Mouse (Mus musculus): ENCODE data around the gene Ankrd40.

The Ankrd40 gene

DNA sequence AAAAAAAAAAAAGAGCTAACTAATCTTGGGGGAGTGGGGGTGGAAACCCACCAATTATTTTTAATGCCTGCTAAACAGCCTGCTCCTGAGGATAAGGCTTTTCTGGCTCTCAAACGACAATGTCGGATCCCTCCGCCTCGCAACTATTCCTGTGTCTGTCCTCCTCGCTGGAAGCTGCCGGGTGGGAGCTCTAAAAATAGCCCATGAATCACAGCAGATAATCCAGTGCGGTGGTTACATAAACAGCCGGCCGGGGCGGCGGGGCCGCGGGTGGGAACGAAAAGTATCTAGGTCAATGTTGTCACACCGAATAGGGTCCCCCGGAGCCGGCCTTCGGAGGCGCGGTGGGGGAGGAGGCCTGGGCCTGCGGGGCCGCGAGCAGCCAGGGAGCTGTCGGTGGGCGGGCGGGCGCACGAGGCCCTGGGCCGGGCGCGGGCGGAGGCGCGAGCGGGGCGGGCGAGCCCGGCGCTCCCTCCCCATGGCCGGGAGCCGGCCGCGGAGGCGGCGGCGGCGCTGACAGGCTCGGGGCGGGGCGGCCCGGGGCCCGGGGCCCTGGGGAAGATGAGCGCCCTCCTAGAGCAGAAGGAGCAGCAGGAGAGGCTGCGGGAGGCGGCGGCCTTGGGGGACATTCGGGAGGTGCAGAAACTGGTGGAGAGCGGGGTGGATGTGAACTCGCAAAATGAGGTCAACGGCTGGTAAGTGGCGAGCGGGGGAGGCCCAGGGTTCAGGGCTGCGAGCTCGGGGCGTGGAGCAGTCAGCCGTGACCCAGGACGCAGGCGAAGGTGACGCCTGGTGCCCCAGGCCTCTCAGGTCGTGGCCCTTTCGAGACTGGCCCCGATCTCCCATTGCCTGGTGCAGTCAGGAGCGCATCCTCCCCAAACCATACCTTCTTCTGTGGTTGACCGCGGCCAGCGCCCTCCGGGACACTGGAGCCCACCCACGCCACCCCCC, at the start of gene Ankrd40:
TSS of gene Ankrd40 (plus strand) at position 309 of the 951 bp plus-strand sequence.
- peak; percentile 95 for DNase-seq

DNA sequence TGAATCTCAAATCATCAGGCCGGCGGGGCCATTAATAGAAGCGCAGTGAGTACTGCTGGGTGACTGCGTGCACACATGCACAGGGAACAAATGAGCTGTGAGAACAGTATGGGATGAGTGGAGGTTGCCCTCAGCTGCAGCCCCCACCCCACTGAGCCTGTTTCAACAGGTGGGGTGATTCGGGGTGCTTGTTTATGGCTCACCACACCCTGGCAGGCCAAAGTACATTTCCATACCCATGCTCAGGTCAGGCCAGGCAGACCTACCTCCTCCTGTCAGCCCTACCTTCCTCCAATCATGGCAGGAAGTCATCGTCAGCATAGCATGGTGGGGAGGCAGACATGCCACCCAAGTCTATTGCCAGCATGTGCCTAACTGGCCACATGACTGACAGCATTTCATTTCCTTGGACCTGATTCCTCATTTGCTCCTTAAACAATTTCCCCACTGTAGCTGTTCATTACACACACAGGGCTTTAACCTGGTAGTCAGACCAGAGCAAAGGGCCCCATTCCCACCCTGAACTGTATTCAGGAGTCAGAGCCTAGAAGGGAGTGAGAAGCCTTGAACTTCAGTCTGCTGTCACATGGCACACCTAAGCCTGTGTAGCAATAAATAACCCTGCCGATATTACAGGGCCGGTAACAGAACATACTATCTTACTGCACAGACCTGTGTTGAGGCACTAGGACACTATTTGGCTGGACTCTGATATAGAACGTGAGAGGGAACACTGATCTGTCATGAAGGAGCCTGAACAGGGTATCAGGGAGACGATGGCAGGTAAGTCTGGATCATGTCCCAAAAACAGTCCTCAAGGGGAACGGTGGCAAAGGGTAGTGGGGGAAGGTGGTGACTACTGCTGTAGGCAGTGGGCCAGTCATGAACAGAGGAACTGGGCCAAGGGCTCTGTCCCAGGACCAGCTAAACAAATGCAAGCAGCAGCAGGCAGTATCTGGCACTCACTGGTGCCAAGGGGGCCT, 46.3 kb upstream of the Ankrd40 start, which contains the start of gene Gm21885:
TSS of gene Gm21885 (plus strand) at position 675 of the 983 bp plus-strand sequence.
- no peak for DNase-seq

DNA sequence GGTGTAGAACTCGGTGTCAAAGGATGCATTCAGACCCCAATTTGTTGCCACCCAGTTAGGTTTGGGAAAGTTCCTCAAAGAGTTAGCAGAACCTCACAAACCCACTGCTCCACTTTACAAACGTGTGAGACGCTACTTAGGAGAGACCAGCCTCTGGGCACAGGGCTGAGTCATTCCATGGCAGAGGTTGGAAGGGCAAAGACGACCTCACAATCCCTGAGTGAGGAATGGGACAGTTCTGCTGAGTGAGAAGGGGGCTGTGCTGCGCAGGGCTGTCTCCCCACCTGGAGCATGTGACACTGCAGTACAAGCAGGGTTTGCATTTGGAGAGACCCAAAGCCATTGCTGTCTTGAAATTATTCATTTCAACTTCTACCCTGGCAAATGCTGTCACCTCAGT, 45.5 kb upstream of the Ankrd40 start:
- DNase-seq, result no peak

DNA sequence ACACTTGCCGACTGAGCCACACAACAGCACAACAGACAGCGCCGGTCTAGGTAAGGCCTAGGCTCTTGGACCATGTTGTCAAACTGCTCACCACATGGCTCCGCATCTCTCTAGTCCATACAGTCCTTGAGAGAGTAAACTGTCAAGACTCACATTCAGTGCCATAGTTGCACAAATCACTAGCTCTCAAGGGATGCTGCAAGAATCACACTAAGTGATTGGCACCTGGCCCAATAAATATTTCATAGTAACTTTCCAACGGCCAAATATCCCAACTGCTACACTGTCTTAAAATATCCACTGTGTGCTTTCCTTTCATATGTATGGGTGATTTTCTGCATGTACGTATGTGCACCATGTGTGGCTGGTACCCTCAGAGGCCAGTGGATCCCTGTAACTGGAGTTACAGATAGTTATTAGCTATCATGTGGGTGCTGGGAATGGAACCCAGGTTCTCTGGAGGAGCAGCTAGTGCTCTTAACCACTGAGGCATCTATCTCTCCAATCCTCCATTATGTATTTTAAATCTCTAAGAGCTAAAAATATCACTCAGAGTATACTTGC, 44.2 kb upstream of the Ankrd40 start:
- no peak for DNase-seq

DNA sequence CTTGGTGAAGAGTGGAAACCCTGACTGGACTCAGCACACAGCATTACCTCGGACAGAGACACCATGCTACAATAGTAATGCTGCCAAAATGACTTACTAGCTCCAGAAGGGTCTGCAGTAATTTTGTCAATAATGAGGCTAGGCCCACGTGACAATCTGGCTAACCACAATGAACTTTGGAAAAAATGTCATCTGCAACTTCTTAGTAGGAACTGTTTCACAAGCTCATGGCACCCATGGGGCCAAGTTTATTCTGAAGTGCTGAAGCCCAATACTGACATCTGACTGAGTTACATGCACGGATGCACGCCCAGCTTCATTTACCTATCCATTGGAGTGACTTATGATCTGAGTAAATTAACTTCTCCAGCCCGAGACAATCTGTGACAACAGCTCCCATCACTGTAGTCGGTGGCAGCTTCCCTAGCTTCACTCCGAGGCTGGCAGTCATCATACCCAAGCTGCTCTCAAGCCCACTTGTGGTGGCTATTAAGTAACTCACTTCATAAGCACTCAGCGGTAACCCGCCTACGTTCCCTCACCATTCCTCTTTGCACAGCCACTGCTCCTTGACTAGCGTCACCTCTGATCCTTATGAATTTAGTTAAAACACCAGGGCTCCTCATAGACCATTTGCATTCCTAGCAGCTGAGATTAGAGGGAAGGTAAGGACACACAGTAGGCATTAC, 41.8 kb upstream of the Ankrd40 start:
- no peak for DNase-seq

DNA sequence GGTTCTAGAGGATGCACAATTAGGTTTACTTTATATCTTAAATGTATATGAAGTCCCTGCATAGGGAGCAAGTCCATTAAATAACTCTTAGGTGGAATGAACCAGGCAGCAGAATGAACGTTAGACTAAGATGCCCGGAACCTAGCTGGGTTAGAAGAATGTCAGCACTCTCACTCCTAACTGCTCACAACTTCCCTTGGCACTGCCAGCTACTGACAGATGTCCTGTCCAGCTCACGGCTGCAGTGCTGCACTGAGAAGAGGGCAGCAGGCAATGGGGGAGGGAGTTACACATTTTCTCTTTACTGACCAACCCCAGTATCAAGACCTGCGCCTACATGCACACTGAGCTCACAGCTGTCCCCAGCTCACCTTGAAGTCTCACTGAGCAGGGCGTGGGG, 40.7 kb upstream of the Ankrd40 start:
- no peak for DNase-seq

DNA sequence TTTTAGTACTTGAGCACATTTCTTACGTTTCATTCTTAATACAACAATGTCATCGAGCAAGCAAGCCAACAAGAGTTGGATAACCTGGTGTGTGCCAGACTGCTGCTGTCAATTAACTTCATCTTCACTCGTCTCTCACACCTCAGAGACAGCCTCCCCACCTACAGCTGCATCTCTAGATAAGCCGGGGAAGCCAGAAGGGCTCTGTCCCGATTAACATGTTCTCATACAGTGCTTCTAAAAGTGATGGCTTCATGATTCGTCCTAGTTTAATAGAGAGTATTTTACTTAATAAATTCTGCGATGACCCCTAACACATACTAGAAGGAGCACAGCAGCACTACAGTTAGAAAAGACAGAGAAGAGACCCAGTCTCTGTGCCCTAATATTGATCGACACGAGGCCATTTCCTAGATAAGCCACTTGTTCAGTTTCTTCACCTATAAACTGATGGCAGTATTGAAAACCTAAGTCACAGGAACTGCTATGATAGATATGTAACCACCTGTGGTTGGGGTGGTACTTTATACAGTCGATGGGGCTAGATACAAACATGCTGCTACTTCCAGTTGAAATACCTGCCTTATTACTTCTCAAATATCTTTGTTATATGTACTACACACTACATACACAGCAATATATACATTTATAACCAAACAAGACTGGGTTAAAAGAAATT, 37.6 kb upstream of the Ankrd40 start:
- no peak for DNase-seq

DNA sequence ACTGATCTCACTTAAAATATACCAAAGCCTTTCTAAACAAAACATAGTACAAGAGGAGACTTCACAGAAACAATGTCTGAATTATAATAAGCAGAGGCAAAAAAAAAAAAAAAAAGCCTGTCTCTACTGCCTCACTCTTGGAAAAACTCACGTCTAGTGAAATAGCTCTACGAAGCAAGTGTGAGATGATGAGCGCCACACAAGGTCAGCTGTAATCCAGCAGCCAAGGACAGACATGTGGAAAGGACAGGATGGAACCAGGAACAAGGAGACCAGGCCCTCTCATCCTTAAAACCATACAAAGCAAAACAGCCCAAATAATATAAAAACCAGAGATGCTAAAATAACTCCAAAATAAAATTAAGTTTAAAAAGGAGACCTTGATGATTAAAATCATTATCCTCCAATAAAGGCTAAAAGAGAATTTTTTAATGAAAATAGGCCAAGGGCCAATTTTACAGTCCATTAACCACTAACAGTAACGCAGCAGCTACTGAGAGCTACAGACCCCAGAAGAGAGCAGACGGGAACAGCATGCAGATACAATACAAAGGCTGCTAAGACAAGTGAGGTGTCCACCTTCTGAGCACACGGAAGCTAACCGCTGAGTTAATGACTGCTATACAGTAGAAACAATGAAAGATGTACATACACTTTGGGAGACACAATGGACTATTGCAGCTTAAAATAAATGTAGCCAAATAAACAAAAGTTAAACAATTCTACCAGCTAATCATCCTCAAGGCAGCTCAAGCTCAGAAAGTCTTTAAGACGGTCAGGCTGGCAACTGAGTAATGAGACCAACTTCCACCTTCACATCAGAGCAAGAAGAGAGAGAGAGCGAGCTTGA, 32.6 kb upstream of the Ankrd40 start:
- no peak for DNase-seq

DNA sequence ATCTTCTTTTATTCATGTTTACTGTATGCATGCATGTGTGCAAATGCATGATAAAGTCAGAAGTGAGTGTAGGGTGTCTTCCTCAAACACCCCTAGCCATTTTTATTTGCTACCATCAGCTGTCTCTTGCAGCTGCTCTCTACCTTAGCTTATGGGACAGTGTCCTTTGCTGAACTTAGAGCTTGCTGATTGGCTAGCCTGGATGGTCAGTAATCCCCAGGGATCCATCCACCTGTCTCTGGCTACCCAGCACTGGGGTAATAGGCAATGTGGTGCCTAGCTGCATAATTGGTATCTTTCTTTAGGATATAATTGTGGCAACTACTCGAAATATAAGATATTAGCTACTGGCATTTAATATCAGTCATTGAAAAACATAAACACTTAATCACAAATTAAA, 15.1 kb upstream of the Ankrd40 start:
- no peak for DNase-seq

DNA sequence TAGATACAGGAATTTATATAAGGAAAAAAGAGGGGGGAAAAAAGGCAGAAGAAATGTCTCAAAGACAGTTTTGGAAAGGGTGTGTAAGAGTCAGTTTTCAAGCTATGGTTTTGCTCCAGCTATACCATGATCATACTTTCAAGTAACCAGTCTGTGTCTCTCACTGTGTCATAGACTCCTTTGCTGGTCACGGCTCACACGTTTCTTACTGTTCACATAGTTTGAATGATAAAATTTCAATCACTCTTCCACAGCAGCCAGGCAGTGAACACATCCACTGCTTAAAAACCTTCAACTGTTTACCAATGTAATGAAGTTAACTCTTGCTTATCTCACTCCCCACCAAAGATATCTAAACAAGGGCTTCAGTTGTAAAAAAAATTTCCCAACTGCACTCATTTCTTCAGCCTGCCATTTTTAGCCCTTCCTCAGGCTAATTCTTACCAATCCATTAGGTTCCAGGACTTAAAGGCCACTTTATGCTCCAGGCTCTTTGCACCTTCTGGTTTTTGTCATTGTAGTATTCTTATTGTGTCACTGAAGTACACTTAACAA, 13.6 kb upstream of the Ankrd40 start:
- DNase-seq, result no peak

DNA sequence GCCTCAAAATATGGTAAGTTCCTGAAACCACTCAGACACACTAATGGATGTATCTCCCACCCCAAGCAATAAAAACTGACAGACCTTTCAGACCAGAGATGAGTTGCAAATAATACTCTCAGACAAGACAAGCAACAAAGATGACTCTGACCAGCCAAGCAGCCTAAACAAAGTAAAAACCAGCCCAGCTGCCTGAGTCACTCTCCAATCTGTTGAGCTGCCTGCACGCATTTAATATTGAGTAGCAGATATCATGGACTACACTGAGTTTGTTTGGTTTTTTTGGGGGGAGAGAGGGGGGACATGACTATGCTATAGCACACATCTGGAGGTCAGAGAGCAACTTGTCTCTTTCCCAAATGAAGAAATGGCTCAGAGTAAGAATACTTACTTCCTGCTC, 12.5 kb upstream of the Ankrd40 start:
- DNase-seq, result no peak

DNA sequence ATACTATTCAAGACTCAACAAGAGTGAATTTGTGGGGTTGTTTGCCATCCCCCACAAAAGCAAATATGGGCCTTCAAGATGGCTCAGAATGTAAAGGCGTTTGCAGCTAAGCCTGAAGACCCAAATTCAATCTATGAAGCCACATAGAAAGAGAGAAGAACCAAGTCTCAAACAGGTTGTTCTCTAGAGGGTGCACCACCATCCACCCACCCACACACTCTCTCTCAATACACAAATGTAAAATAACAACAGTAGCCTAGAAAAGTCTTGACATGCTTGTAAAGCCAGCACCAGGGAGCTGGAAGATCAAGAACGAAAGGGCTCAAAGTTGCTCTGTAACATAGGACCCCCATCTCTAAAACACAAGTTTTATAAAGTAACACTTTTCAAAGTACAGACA, 11.3 kb upstream of the Ankrd40 start:
- DNase-seq, result no peak

DNA sequence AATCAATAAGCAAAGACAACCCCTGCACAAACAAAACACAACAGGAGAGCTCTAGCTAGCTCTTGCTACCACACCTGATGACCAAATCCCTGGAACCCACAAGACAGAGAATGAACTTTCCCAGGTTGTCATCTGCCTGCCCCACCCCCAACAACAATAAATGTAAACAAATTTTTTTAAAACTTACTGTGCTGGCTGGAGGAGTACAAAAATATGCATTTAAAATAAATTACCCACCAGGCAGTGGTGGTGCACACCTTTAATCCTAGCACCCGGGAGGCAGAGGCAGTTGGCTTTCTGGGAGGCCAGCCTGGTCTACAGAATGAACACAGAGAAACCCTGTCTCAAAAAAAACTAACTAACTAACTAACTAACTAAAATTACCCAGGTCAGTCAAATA, 10.8 kb upstream of the Ankrd40 start:
- no peak for DNase-seq

DNA sequence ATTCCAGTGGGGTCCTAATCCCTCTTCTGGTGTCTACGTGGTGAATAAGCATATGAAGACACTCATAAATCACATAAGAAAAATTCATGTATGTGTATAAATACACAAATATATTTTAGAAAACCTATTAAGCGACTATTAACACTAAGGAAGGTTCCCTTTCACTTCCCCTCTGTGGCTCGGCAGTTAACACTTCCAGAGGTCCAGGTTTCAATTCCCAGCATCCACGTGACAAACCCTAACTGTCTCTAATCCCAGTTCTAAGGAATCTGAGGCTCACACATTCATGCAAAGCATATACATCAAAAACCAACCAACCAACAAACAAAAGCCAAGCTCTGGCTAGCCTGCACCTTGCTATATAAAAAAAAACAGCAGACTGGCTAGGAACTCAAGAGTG, 10.3 kb upstream of the Ankrd40 start:
- DNase-seq, result no peak

DNA sequence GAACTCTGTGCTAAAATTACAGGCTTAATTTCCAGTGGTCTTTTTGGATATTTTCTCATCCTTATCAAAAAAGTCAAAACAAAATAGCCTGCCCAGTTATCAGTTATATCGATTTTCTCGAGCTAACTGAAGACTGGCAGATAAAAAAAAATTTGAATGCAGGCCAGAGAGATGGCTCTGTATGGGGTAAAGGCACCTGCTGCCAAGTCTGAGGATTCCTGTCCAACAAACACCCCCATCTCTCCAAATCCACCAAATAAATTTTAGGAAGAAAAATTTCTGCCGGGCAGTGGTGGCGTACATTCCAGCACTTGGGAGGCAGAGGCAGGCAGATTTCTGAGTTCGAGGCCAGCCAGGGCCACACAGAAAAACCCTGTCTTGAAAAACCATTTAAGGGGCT, 9.7 kb upstream of the Ankrd40 start:
- DNase-seq, result no peak

DNA sequence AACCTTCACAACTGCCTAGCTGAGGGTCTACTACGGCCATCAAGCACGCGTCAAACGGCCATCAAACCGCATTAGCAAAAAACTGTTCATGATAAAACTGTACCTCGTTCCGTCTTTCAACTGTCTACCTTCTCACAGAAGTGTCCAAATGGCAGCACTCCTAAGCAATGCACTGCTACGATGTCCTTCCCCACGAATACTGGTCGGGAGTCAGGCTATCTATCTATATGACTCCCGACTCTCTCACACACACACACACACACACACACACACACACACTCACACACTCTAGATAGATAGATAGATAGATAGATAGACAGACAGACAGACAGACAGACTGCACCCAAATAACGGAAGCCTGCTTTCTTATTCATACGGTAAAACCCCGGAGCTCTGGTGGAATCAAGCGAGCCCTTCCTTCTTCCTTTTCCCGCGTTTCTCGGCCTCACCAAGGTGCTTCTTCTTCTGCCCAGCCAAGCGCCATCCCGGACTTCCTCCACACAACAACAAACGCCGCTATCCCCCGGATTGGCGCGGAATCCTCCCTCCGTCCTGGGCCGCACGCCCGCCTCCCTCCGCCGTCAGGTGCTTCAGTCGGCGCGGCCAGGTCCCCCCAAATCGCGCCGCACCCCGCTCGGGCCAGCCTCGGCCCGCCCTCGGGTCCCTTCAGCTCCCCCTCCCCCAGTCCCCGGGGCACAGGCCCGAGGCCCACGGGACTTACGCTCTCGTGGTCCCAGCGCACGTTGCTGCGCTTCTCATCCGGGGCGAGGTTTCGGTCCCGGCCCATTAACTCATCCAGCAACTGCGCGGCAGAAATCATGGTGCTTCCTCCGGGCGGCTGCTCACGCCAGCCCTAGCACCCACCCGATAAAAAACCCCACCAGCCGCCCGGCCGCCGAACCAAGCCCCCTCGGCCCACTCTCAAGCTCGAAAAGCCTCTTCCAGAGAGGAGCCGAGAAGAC, 6.6 kb upstream of the Ankrd40 start:
- no peak for DNase-seq

DNA sequence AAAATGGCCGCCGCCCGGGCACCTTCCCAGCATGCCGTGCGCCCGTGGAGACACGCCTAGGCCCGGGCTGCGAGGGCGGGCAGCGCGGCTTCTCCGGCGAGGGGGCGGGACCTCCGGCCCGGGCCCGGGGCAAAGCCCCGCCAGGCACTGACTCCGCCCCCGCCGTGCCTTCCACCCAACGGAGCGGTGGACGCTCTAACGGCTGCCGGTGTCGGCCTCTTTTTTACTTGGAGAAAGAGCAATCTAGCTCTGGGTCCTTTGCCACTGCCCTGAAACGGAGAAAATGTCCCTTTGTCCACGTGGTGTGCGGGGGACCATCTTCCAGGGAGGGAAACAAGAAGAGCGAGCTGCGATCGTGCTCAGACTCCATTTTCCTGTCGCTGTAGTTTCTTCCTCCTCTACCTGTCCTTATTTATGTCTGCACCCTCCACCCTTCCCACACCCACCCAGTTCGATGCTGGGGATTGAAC, 5.8 kb upstream of the Ankrd40 start, which contains the start of gene Luc7l3:
TSS of gene Luc7l3 (minus strand) at position 58 of the 470 bp plus-strand sequence.
- DNase-seq, result peak; percentile 96

DNA sequence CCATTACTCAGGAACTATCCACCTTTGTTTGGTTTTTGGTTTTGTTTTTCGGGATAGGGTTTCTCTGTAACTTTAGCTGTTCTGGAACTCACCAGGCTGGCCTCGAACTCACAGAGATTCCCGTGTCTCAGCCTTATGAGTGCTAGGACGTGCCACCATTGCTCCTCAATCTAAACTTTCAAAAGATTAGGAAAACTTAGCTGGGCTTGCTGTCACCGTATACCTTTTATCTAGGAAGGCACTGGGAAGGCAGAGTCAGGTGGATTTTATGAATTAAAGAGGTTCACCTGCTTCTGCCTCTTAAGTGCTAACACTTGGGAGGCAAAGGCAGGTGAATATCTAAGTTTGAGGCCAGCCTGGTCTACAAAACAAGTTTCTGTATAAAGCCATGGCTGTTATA, 5.2 kb upstream of the Ankrd40 start:
- no peak for DNase-seq

DNA sequence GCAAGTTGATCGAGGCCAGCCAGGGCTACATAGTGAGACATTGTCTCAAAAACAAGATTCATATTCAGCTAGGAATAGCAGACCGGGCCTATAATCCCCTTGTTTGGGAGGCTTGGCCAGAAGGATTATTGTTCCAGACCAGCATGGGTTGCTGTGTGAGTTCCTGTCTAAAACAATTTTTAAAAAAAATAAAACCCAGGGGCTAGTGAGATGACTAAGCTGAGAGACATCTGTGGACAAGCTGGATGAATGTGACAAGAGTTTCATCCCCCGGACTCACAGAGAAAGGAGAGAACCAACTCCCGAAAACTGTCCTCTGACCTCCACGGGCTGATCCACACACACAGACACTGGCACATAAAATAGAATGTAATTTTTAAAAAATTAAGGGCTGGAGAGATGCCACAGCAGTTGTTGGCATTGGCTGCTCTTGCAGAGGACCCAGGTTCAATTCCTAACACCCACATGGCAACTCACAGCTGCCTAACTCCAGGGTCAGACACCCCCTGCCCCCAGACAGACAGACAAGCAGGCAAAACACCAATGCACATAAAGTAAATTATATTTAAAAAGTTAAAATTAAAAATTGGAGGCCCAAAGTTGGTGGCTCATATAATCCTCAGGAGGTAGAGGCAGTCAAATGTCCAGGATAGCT, 4.4 kb upstream of the Ankrd40 start:
- DNase-seq, result no peak

All from kidney, adult 18-20 months (tissue).